Mouse (Mus musculus) thymus, postnatal 4 days (tissue): ENCODE measurements at regions not wholly inside any gene's neighbourhood (a gene's known extent, or its start where the extent isn't known, plus 50 kb on each side); places are given as distances from the start of the nearest gene placed in this dataset.
A peak's percentile ranks its signal among the peaks of the same experiment; 100 is the strongest.

Source experiments
- DNase-seq: peaks from one replicate; pipeline ENCODE4 v3.0.0; 2021

GRCm38 (mm10) chr3:37909008-37909407 is 184.7 kb upstream of the Gm5148 start:
- no peak for DNase-seq

- no peak for DNase-seq
These were observed 184.2 kb upstream of the Gm5148 start for GRCm38 (mm10) chr3:37908456-37908855.

- DNase-seq = peak; percentile 32
These were observed 183.3 kb upstream of the Gm5148 start for GRCm38 (mm10) chr3:37907432-37908088.

GRCm38 (mm10) chr3:37906806-37907251 is 182.5 kb upstream of the Gm5148 start:
- peak; percentile 55 for DNase-seq

- DNase-seq = no peak
These were observed 179.9 kb upstream of the Gm5148 start for GRCm38 (mm10) chr3:37904188-37904587.

GRCm38 (mm10) chr3:37903482-37903881 is 179.2 kb upstream of the Gm5148 start:
- DNase-seq = no peak

- DNase-seq = no peak
These were observed 178.7 kb upstream of the Gm5148 start for GRCm38 (mm10) chr3:37903021-37903420.

GRCm38 (mm10) chr3:37897392-37897791 is 173.1 kb upstream of the Gm5148 start:
- DNase-seq = no peak

GRCm38 (mm10) chr3:37896821-37897311 is 172.6 kb upstream of the Gm5148 start:
- DNase-seq = peak; percentile 57

GRCm38 (mm10) chr3:37894599-37894998 is 170.3 kb upstream of the Gm5148 start:
- DNase-seq = no peak

GRCm38 (mm10) chr3:37890202-37890601 is 165.9 kb upstream of the Gm5148 start:
- DNase-seq = no peak

- no peak for DNase-seq
These were observed 164.2 kb upstream of the Gm5148 start for GRCm38 (mm10) chr3:37888455-37888854.

GRCm38 (mm10) chr3:37887711-37888110 is 163.4 kb upstream of the Gm5148 start:
- DNase-seq = no peak

- no peak for DNase-seq
These were observed 162.6 kb upstream of the Gm5148 start for GRCm38 (mm10) chr3:37886705-37887454.

GRCm38 (mm10) chr3:37885776-37886175 is 161.5 kb upstream of the Gm5148 start:
- DNase-seq = no peak

GRCm38 (mm10) chr3:37882417-37882816 is 158.1 kb upstream of the Gm5148 start:
- DNase-seq = no peak

- DNase-seq = no peak
These were observed 156.7 kb upstream of the Gm5148 start for GRCm38 (mm10) chr3:37881016-37881415.

GRCm38 (mm10) chr3:37879056-37879455 is 154.8 kb upstream of the Gm5148 start:
- no peak for DNase-seq

- DNase-seq = no peak
These were observed 151.9 kb upstream of the Gm5148 start for GRCm38 (mm10) chr3:37876016-37876765.

GRCm38 (mm10) chr3:37875331-37876015 is 151.2 kb upstream of the Gm5148 start:
- DNase-seq = no peak

- no peak for DNase-seq
These were observed 150.6 kb upstream of the Gm5148 start for GRCm38 (mm10) chr3:37874864-37875263.

- DNase-seq = no peak
These were observed 150.1 kb upstream of the Gm5148 start for GRCm38 (mm10) chr3:37874346-37874745.

- DNase-seq = no peak
These were observed 148.0 kb upstream of the Gm5148 start for GRCm38 (mm10) chr3:37872329-37872728.
